Mouse (Mus musculus) A20 (cell line): ENCODE results near the gene Glud1.
A peak's percentile ranks its signal among the peaks of the same experiment; 100 is the strongest.

Source experiments
- DNase-seq: peaks from one replicate; pipeline ENCODE4 v3.0.0-alpha.2; 2011; ENCODE audit warnings: low read depth, low spot score

The Glud1 gene

DNA sequence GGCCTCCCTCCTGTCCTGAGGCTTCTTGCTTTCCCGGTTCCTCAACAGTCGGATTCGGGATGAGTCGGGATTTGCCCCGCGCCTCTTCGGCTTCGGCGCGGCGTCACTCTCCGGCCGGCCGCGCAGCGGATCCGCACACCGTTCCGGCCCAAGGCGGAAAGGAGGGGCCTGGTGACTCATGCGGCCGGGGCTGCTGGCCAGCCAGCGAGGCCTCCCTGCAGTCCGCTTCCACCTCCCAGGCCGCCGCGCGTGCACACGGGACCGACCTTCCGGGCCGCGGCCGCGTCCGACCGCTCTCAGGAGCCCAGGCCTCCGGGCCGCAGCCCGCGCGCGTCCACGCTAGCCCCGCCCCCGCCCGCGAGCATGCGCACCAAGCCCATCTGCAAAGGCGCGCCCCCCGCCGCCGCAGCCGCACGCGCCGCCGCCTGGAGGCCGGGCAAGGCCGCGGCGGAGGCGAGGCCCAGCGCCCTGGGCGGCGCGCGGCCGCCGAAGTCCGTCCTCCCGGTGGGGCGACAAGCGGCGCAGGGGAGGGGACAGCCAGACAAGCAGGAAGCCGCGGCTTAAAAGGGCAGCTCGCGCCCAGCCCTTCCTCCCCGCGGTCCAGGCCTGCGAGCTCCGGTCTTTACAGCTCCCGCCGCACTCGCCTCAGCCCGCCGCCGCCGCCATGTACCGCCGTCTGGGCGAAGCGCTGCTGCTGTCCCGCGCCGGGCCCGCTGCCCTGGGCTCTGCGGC, at the start of gene Glud1, which contains the start of gene Shld2:
Gene Glud1 (plus strand): TSS at position 494 of the 732 bp plus-strand sequence.
Gene Shld2 (minus strand): TSS at position 260 of the 732 bp plus-strand sequence.
- peak; percentile 95 for DNase-seq

DNA sequence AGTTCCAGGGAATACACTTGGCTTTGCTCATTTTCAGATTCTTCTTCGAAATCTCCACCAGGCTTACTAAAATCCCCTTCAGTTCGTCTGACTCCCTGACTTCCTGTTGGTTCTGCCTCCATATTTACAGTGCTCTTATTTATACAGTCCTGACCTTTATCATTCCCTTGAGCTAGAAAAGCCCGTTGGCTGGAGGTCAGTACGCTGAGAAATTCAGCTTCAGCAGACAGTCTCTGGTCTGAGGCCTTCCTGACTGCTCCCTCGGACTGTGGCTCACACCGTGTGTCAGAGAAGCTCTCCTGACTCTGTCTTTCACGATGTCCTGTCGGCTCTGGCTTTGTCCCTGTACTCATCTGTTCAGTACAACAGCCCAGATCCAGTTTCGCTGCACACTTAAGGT, 42.5 kb upstream of the Glud1 start:
- DNase-seq, result no peak

DNA sequence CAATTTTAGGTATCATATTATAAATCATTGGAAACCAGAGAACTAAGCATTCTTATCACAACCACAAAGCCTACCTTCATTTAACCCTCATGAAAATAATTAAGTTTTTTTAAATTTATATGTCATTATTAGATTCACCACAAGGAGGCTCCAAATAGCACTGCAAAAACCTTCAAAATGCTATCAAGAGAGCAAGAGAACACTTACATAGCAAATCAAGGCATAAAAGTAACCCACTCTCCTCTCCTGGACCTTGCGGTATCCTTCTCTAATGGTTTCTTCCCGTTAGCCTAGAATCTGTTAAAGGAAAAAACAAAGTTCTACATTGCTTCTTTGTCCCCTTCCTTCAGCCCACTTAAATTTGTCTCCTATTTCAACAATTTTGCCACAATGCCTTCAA, 37.2 kb upstream of the Glud1 start:
- peak; percentile 45 for DNase-seq

DNA sequence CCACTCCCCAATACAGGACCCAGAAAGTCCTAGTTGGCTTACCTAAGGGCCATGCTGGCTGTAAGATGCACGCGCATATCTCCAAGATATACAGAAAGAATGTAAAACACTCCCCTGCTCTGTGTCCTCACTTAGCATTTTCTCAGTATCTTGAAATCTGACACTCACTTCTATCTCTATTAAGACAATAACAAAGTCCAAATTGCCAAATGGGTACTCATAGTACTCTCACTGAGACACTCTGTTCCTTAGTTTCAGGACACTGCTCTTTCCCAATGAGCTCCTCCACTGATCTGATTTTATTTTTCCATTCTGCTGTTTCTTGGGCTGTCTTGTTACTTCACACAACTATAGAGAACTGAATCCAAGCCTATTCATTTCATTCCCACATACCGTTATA, 36.4 kb upstream of the Glud1 start:
- DNase-seq, result no peak

DNA sequence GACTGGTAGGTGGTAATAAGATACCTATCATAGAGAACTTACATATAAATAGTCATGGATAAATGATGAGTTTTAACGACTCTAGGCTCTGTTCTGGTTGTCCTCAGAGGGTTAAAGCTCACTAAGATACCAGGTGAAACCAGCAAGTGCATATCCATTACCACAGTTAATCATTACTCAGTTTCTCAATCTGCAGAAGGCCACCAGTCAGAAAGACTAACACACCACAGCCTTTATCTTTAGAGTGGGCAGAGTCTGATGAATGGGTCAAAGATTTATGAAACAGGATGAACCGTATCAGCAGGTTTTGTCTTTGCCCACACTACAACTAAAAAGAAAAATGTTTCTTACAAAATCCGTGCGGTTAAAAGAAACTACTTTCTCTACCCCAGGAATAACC, 35.3 kb upstream of the Glud1 start:
- DNase-seq, result no peak

GRCm38 (mm10) chr14:34279726-34280125, 30.8 kb upstream of the Glud1 start:
- DNase-seq, result no peak

DNA sequence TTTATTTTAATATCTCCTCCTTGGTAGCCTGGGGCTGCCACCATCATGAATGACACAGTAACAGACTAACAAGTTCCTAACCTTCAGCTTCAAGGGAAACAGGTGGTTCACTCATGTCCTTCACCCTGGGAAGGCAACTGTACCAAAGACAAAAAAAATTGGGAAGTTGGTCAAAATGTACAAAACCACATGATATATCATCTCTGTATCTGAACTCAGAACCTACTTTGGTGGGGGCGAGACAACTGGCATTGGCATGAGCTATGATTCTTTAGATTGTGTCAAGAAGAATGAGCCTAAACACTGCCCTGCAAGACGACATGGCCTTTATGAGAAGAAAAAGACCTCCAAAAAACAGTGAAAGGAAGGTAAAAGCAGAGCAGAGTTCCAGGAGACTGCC, 29.7 kb upstream of the Glud1 start:
- DNase-seq, result no peak

DNA sequence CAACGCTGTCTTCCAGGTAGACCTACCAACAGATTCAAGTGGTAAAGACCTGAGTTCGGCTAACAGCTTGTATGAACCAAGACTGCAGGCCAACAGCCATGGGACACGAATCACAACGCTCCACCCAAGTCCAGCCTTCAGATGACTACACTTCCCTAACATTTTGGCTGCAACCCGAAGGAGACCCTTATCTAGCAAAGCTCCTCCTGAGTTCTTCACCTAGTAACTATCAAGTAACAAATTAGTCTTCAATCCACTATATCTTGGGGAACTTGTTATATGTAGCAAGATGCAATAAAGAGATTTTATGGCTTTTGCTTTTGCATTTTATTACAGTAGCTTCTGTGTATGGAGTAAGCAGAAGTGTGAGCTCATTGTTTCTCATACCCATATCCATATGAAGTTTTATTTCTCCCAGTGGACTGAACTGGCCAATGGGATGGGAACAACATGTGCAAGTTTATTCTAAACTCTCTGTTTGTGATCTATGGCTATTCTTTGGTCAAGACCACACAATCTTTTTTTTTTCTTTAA, 28.7 kb upstream of the Glud1 start:
- no peak for DNase-seq

GRCm38 (mm10) chr14:34288396-34288795, 22.1 kb upstream of the Glud1 start:
- DNase-seq, result no peak

GRCm38 (mm10) chr14:34289259-34290015, 21.1 kb upstream of the Glud1 start:
- no peak for DNase-seq

- DNase-seq, result no peak
Observed at GRCm38 (mm10) chr14:34290229-34290628, 20.3 kb upstream of the Glud1 start.

DNA sequence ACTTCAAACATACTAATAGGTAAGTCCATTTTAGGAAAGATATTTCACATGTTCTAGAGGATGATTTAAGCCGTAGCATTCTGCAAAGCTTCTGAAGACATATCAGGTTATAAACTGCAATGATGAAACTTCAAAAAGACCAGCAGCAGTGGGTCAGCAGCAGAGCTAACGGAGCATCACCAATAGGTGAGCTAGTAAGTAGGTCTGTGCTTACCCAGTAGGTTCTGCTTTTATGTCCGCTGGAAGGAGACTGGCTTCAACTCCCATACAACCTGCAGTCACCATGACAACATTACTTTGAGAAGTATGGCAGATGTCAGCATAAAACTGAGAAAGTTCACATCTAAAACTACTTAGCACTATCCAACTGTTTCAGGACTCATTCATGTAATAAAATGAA, 16.9 kb upstream of the Glud1 start:
- DNase-seq, result no peak

DNA sequence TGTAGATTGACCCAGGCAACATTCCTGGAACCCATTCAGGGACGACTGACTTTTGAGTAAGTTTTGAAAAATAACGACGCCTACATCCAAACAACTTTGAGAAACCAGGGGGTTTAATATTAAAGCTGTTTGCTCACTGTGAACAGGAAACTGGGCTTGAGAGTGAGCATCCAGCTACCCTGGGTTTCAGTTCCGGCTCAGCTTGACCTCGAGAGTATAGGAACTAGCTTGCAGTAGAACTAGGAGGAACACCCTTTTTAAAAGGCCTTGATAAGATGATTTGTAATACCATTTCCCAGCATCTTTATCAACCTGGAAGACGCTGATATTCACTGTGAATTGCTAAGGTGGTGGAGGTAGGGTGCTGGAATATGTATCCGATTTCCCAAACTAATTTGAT, 14.2 kb upstream of the Glud1 start:
- DNase-seq, result peak; percentile 80

GRCm38 (mm10) chr14:34297038-34297437, 13.5 kb upstream of the Glud1 start:
- DNase-seq, result peak; percentile 53

GRCm38 (mm10) chr14:34297634-34298033, 12.9 kb upstream of the Glud1 start:
- no peak for DNase-seq

- no peak for DNase-seq
Observed at GRCm38 (mm10) chr14:34298871-34299700, 11.4 kb upstream of the Glud1 start.

- no peak for DNase-seq
Observed at GRCm38 (mm10) chr14:34302681-34303242, 7.8 kb upstream of the Glud1 start.

DNA sequence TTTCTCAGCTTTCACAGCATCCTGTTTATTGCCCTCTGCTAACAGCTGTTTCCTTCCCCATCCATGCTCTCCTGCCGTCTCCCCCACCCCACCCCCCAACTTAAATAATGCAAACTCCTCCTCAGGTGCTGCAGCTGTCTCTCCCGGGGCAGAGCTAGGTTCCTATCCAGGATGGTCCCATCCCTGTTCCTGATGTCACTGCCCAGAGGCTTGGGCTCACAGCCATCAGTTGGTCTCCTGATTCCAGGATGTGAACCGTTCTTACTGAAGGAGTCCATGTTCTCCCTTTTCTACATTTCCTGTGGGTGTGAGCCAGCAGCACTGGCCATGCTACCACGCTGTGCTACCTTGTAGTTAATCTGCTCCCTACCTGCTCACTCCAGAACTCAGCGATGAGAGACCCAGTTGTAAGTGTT, 7.3 kb upstream of the Glud1 start:
- no peak for DNase-seq

DNA sequence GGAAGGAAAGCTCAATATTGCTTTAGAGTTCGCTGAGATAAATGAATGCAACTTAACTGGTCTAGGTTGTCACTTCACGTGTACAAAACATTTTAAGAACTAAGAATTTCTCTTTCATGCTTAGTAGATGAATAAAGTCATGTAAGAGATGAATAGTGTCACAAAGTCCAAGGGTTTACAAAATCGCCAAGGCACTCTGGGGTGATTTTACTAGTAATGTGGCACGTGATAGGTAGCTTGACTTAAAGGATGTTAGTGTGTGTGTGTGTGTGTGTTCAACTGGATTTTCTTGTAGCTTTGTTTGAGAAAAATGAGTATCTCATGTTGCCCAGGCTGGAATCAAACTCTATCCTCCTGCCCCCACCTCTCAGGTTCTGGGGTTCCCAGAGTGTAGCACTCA, 1.3 kb upstream of the Glud1 start:
- peak; percentile 17 for DNase-seq

GRCm38 (mm10) chr14:34309907-34310233, 657 bp upstream of the Glud1 start:
- DNase-seq, result no peak

- DNase-seq, result peak; percentile 79
Observed at GRCm38 (mm10) chr14:34311021-34311631, 599 bp downstream of the Glud1 start.
